Mouse (Mus musculus) lung, adult 18-20 months (tissue): Measurements from ENCODE around the gene Micu1.

ENCODE experiments used
- DNase-seq, 2 experiments: peaks; one replicate each; pipeline ENCODE4 v3.0.0; 2022; ENCODE audit warnings: mixed read lengths in 2 of 2

The Micu1 gene

GRCm38 (mm10) chr10:59887432-59887831, 185.2 kb downstream of the Micu1 start:
- DNase-seq = no peak

GRCm38 (mm10) chr10:59889339-59889738, 187.1 kb downstream of the Micu1 start:
- no peak for DNase-seq

- DNase-seq = no peak
Measured at GRCm38 (mm10) chr10:59889953-59890751, 187.9 kb downstream of the Micu1 start.

GRCm38 (mm10) chr10:59892977-59893376, 190.7 kb downstream of the Micu1 start:
- DNase-seq = peak; percentile 62 to 77

- peak; percentile 76 to 87 for DNase-seq
Measured at GRCm38 (mm10) chr10:59894251-59895160, 192.2 kb downstream of the Micu1 start.

GRCm38 (mm10) chr10:59895460-59896186, 193.3 kb downstream of the Micu1 start:
- DNase-seq = no peak

- DNase-seq = no peak
Measured at GRCm38 (mm10) chr10:59896211-59896610, 193.9 kb downstream of the Micu1 start.

GRCm38 (mm10) chr10:59896911-59897331, 194.6 kb downstream of the Micu1 start:
- DNase-seq = peak; percentile 69 to 70

GRCm38 (mm10) chr10:59897511-59897910, 195.2 kb downstream of the Micu1 start:
- DNase-seq = no peak

- DNase-seq = no peak
Measured at GRCm38 (mm10) chr10:59898180-59898778, 196.0 kb downstream of the Micu1 start.

- no peak for DNase-seq
Measured at GRCm38 (mm10) chr10:59898935-59899334, 196.7 kb downstream of the Micu1 start.

- DNase-seq = peak; percentile 94 to 96
Measured at GRCm38 (mm10) chr10:59899341-59900173, 197.3 kb downstream of the Micu1 start.

GRCm38 (mm10) chr10:59900174-59900435, 197.8 kb downstream of the Micu1 start:
- no peak for DNase-seq

GRCm38 (mm10) chr10:59900939-59901338, 198.7 kb downstream of the Micu1 start:
- no peak for DNase-seq

- no peak for DNase-seq
Measured at GRCm38 (mm10) chr10:59901463-59901862, 199.2 kb downstream of the Micu1 start.

- no peak for DNase-seq
Measured at GRCm38 (mm10) chr10:59901986-59902605, 199.8 kb downstream of the Micu1 start.

- DNase-seq = no peak
Measured at GRCm38 (mm10) chr10:59902606-59902990, 200.3 kb downstream of the Micu1 start.

- no peak for DNase-seq
Measured at GRCm38 (mm10) chr10:59903170-59903569, 200.9 kb downstream of the Micu1 start.

GRCm38 (mm10) chr10:59907080-59907609, 204.9 kb downstream of the Micu1 start:
- peak in 1 of 2 experiments; percentile 63 for DNase-seq

- peak in 1 of 2 experiments; percentile 70 for DNase-seq
Measured at GRCm38 (mm10) chr10:59907695-59908299, 205.5 kb downstream of the Micu1 start.
